Mouse (Mus musculus) thymus, postnatal 4 days (tissue): Measurements from ENCODE around the gene Dnlz.

Experiments used
- DNase-seq: peaks from one replicate; pipeline ENCODE4 v3.0.0; 2021

Dnlz gene

DNA sequence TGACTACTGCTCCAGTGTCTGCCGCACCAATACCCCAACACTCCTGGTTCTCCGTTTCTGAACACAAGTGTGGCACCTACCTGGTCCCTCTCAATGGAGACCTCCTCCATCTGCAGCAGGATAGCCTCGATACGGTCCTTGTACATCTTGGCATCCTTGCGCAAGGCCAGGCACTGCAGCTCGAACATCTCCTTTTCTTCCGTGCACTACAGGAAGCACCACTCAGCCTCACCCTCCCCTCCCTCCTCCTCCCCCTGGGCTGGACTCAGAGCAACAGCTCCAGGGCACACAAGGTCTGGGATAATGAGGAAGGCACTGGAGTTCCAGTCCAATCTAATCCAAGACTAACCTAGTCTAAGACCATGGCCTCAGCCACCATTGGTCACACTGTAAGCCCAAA, 4.8 kb upstream of the Dnlz start:
- DNase-seq, result peak; percentile 67

DNA sequence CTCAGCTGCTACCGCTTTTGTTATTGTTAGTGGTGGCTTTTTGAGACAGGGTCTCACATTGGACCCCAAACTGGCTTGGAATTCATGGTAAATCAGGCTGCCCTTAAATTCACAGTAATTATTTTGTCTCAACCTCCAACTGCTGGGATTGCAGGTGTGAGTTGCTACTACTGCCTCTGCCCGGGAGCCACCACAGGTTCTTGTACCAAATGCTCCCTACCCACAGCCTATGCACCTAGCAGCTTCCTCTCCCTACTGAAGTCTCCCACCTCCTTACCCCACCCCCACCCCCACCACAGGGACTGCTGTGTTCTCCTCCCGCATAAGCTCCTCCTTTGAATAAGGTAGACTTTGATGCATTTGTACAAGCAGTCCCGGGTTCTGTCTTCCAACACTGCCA, 4.3 kb upstream of the Dnlz start:
- peak; percentile 52 for DNase-seq

GRCm38 (mm10) chr2:26354401-26354800, 2.5 kb upstream of the Dnlz start:
- peak; percentile 12 for DNase-seq

DNA sequence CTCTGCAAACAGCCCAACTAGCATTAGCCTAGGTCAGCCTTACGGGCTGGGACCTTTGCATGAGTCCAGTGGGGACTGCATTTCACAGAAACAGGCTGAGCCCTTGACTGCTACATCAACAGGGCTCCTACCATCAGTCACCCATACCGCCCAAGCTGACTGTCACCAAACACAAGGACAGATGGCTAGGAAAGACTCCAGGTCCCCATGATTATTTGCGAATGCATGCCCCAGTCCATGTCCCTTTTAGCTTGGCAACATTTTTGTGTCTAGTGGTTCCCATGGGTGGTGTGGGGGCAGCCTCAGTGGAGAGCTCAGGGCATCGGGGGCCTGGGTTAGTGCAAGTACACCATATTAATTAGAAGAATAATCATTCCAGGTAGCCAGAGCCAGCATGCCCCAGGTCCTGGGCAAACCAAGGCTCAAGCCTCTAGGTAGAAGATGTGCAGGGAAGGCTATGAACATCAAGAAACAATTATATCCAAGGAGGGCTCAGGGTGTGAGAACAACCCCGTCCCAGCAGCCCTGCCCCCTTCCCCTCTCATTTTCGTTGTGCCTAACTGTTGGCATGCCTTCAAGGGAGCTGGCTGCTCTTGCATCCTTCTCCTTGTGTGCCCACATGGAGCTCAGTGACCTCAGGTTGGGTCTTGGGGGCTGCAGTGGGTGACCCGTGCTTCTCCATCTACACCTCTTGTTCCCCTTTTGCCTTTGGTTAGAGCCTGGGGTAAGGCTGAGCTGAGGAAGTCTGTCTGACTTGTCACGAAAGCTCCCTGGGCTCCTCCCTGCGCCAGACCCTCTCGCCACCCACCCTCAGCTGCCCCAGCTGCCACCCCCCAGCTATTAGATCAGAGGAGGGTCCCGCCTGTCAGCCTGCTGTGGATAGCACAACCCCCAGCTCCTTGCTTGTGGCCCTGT, 1.4 kb upstream of the Dnlz start:
- peak; percentile 24 for DNase-seq

DNA sequence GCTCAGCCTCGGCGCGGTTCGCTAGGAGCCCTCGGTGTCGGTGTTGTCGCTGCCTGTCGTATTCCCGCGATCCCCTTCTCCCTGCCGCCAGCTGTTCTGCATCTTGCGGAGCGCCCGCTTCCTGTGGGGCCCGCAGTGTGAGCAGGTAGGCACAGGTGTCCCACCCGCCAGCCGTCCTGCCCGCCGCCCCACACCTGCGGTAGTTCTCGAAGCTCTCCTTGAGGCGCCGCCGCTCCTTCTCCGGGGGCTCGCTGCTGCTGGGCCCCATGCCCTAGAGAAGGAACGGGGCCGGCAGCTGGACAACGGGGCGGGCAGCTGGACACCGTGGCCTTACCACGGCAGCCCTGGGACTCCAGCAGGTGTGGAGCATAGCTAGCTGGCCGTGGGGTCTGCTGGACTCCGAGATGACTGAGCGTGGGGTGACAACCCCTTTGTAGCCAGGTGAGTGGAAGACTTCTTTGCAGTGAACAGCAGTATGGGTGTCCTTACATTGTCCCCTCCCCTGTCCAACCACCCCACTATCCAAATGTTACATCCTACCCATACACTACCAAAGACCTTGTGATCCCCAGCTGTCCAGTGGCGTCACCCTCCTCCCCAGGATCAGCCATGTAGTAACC, 491 bp upstream of the Dnlz start:
- DNase-seq, result peak; percentile 83

GRCm38 (mm10) chr2:26348241-26348640, 3.7 kb downstream of the Dnlz start:
- no peak for DNase-seq

GRCm38 (mm10) chr2:26342609-26343490, 9.1 kb downstream of the Dnlz start:
- peak; percentile 54 for DNase-seq

DNA sequence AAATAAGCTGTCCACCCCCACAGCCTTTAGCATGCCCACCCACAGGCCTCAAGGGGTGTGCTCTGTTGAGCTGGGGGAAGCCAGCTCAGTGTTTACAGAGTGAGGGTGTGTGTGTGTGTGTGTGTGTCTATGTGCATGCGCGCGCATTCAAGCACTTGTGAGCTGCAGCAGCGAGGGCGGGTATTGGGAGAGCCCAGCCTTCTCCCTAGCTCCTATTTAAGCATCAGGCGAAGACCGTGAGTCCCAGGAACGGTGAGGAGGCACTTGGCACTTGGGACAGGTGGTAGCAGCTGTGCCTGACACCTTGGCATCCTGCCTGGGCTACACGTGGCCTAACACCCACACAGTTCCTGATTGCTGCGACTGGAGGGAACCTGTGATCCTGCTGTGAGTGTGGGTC, 9.9 kb downstream of the Dnlz start:
- DNase-seq, result no peak

DNA sequence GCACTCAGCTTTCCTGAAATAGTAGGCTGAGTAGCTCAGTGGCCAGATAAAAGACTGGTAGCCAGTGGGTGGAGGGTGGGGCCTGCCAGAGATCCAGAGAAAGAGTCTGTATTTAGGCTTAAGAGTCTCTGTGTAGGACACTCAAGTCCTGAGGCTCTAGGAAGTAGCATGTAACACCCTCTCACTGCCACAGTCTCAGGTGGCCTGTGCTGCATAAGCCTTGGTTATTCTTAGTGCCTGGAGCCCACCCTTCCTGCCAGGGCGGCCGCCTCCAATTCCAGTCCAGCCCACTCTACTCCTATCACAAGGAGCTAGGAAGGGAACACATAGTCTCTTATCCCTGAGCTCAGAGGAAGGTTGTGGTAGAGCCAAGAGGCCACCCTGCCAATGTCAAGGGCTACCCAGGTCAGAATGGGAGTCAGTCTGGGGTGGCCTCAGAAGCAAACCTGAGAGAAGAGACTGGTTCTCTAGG, 10.4 kb downstream of the Dnlz start:
- no peak for DNase-seq

DNA sequence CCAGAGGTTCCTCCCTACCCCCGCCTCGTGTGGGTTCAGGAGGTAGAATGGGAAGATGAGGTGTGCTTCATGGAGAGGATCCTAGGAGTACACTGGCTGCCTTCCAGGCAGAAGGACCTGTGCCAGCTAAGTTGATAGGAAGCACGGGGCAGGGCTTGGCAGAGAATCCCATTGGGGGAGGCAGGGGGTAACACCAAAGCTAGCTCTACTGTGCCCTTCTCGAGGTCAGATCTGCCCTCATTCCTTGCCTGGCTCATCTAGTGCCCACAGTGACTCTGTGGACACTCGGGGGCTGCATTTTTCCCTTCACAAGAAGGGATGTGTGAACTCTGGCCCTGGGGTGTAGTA, 12.7 kb downstream of the Dnlz start:
- no peak for DNase-seq

DNA sequence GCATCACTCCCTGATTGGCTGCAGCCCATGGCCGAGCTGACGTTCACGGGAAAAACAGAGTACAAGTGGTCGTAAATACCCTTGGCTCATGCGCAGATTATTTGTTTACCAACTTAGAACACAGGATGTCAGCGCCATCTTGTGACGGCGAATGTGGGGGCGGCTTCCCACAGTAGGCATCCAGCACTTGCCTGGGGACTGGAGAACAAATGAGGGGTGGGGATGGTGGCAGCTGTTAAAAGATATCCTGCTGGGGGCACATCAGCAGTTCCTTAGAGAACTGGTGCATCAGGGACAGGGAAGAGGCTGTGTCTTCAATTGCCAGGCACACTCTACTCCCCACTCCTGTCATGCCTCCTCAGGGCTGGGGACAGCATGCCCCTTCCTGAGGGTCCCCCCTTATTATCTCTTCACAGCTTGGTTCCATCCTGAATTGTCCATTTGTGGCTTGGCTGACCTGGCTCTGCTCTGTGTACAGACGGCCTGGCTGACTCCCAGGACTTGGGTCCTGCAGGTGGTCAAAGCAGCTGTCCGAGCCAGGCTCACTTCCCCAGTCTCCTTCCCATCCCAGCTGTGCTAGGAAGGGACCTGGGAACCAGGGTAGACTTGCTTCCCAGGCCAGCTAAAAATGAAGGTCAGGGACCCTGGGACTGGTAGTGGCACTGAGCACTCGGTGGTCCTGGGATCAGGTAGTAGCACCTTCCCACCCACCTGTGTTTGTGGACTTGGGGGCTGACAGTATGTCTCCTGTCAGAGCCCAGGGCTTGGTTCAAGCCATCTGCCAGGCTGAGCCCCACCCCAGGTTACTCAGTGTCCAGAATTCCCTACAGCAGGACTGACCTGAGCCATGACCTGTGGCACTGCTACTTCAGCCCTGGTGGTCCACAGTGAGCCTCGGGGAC, 13.4 kb downstream of the Dnlz start:
- no peak for DNase-seq

DNA sequence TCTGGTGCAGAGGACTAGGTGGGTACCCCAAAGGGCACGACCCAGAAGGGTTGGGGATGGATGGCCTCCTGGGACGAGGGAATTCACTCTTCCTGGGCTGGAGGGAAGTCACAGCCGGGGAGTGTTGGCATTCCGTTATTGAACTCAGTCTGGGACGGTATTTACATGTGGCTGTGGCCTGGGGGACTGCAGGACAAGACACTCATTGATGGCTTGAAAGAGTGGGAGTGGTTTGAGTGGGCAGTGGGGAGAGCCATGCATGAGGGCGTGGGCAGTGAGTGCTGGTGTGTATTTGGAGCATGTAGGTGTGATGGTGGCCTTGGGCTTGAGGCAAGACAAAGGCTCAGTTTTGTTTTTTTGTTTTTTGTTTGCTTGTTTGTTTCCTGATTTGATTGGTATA, 21.2 kb downstream of the Dnlz start:
- DNase-seq, result no peak

- DNase-seq, result no peak
These were observed 21.8 kb downstream of the Dnlz start for GRCm38 (mm10) chr2:26330056-26330468.

DNA sequence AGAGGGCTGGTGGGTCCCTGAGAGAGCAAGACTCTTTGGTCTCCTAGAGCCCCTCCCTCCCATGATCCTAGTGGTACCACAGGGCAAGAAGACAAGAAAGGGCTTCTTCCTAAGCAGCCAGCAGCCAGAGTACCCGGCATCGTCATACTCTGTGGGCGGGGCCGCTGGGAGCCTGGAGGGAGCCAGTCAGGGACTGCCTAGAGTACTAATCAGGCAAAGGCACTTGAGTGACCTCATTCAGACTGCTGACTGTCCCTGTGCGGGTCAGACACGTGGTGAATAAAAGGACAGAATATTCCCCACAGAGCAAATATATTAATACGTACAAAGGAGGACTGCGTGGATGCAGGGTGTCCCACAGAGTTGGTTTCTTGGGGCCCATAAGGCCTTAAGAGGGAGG, 22.5 kb downstream of the Dnlz start:
- no peak for DNase-seq

- DNase-seq, result no peak
These were observed 24.1 kb downstream of the Dnlz start for GRCm38 (mm10) chr2:26327852-26328251.

GRCm38 (mm10) chr2:26325386-26326181, 26.3 kb downstream of the Dnlz start:
- peak; percentile 82 for DNase-seq

DNA sequence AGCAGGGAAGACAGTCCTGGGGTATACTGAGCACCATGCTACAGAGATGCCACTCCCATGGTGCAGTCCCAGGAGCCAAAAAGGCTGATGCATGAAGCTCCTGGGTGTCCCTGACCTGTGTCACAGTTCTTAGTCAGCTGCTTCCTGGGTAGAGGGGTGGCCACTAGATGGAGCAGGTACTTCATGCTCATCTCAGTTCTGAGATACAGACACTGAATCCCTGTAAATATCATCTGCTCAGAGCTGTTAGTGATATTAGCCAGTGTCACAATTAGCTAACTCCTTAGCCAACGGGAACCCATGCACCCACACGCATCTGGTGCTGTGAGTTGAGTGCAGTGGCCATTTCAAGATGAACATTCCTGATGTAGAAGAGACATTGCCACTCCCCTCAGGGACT, 27.0 kb downstream of the Dnlz start:
- DNase-seq, result peak; percentile 71

DNA sequence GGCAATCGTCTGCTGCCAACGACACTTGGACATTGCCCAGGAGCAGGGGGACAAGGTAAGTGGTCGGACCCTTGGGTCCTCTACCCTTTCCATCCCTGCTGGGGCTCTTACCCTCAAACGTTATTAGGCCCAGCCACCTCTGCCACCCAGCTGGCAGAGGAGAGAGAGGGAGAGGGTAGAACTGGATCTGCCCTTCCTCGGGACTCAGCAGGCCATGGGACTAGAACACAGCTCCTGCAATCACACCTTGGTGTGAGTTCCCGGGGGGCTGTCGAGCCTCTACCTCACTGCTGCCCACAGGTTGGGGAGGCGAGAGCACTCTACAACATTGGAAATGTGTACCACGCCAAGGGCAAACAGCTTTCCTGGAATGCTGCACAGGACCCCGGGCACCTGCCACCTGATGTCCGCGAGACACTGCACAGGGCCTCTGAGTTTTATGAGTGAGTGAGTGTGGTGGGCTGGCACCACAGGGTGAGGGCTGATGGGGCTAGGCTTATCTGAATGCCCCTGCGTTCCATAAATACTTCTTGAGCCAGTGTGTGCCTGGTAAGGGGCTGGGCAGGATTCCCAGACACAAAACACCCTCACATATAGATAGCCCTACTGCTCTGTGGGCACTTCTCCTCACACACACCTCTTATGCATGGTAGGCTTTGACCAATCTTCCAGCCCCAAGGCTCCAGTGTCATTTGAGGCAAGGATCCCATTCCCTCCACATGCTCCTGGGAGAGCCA, 28.2 kb downstream of the Dnlz start:
- DNase-seq, result no peak

DNA sequence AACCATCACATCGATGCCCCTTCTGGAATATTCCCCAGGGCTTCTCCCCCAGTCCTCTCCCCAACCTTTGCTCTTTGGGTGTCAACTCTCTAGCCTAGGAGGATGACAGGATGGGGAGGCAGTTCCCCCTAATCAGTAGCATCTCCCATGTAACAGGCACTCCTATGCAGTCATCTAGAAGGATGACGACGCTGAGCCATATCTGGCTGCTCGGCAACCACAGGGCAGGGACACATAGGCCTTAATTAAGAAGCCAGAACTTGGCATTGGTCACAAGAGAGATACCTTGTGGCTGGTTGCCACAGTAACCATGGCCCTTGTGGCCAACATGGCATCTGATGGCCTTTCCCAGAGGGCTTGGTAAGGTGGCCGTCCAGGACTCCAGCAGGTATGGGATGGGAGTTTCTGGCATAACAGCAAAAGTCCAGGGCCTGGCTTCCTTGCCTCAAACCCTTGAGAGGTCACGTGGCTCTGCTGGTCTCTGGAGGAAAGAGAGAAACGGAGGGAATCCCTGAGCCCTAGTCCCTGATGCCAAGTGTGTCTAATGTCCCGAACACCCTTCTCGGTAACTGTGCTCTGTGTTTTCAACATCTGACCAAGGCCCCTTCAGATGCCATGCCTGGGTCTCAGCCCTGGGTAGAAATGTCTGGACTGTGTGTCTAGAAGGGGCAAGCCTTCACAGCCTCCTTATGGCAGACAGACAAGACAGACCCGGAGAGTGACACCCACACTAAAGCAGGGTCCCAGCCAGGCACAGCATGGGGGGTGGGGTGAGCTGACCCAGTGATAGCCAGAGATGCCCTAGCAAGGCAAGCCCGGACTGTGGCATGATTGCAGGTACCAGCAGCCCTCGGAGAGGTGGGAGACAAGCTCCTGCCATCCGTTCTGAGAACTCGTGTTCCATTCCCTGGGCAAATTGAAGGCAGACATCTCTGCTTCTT, 31.4 kb downstream of the Dnlz start:
- DNase-seq, result no peak
